Mouse (Mus musculus): Measurements from ENCODE around the gene Amn. TPM values are rescaled to one million over a fixed set of nuclear protein-coding genes. Genes with fewer than 3 reads are reported as not detected.

Amn gene
- total and polyA plus RNA-seq, 3 experiments = 0.12 to 0.14 TPM; not detected in 1

DNA sequence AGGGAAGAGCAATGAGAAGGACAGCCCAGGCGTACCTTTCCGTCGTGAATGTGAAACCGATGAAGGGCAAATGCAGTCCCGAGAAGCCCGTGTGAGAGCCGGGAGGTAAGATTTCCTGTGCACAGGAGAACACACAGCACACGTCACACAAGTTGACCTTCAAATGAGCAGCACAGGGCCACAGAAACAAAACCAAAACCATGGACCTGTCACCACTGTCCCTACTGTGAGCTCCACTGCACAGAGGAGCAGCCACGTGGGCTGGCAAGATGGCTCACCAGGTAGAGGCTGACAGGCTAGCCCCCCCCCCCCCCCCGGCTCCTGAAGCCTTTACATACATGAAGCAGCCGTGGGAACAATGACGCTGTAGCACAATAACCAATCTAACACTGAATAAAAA, 54.1 kb downstream of the Amn start:
- no peak for DNase-seq (ENCODE audit: low read depth, low spot score)
- peaks cover 0 to 6% of the 10 kb centered on the region in 2 experiments; a peak in 2 of 4 replicates for H3K27me3 ChIP-seq (ENCODE audit: control insufficient read depth in 1 of 2, insufficient read depth in 2 of 2, low read length in 2 of 2)
- no peak overlapping the region for H3K9ac ChIP-seq (ENCODE audit: control insufficient read depth, low read depth, low read length, poor library complexity, severe bottlenecking)
- H3K79me2 ChIP-seq (ENCODE audit: control insufficient read depth, insufficient read depth, low read length, poor library complexity) = no peaks in the 10 kb centered on the region
- no peaks in the 10 kb centered on the region for H3K9me3 ChIP-seq (replicated peaks; ENCODE audit: insufficient read depth, low read length)
- TF ChIP-seq BHLHE40 (IDR thresholded peaks at IDR 0.05; ENCODE audit: borderline replicate concordance, low read depth, low read length) (no peak), MEF2A (IDR thresholded peaks at IDR 0.05; ENCODE audit: extremely low read depth, insufficient replicate concordance, low read depth, low read length, poor library complexity, severe bottlenecking) (no peak), NRF1 (IDR thresholded peaks at IDR 0.05; ENCODE audit: insufficient read depth, low read depth, low read length, poor library complexity, severe bottlenecking) (no peak), UBTF (IDR thresholded peaks at IDR 0.05; ENCODE audit: borderline replicate concordance, insufficient read depth, low read depth, low read length) (no peak), ZMIZ1 (IDR thresholded peaks at IDR 0.05; ENCODE audit: low read depth, low read length) (no peak), POLR2A (IDR thresholded peaks at IDR 0.05; ENCODE audit: control insufficient read depth in 1 of 2, insufficient read depth in 1 of 2, low read depth in 1 of 2, low read length in 2 of 2, poor library complexity in 1 of 2) (no peak), MAZ (IDR thresholded peaks at IDR 0.05; ENCODE audit: low read depth, low read length) (no peak), EP300 (IDR thresholded peaks at IDR 0.05; ENCODE audit: low read depth in 1 of 2, low read length in 2 of 2) (no peak), ZC3H11A (IDR thresholded peaks at IDR 0.05; ENCODE audit: low read depth, low read length) (no peak), MAX (IDR thresholded peaks at IDR 0.05; ENCODE audit: low read length) (no peak), SMC3 (IDR thresholded peaks at IDR 0.05; ENCODE audit: low read depth, low read length) (no peak)
- no peak overlapping the region for H3K4me3 ChIP-seq (ENCODE audit: control insufficient read depth in 1 of 2, insufficient read depth in 1 of 2, low read depth in 2 of 2, low read length in 2 of 2)
- no peaks in the 10 kb centered on the region for H3K4me1 ChIP-seq (ENCODE audit: control insufficient read depth in 1 of 2, insufficient read depth in 2 of 2, low read length in 2 of 2)
- no peak overlapping the region for H3K27ac ChIP-seq (ENCODE audit: control insufficient read depth, low read depth, low read length)
- H3K36me3 ChIP-seq (ENCODE audit: control insufficient read depth in 1 of 2, insufficient read depth in 2 of 2, low read length in 2 of 2) = no peaks in the 10 kb centered on the region

DNA sequence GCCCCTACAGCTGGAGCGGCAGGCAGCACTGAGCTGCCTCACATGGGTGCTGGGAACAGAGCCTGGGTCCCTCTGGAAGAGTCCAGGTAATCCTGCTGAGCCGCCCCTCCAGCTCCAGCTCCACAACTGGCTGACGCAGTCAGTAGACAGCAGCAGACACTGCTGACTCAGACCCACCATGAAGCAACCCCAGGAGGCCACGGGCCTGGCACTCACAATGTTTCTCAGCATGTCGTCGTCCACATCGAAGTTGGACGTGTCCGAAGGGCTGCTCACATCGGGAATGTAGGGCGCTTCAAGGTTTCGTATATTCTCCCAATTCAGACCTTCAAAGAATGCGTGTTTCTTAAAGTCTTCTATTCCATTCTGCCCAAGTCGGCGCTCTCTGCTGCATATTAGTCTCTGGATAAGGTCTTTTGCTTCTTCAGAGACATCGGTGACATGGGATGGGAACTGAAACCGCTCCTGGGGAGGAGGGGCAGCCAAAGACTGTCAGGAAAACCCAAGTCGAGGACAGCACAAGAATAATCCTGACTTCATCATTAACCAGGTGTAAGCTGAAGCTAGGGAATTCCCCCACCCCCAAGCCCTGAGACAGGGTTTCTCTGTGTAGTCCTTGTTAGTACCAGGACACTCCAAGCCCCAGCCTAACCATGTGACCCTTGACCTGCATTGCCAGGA, 55.0 kb downstream of the Amn start:
- Histone ChIP-seq H3K36me3 (ENCODE audit: control insufficient read depth in 1 of 2, insufficient read depth in 2 of 2, low read length in 2 of 2) (no peaks in the 10 kb centered on the region), H3K9me3 (replicated peaks; ENCODE audit: insufficient read depth, low read length) (no peaks in the 10 kb centered on the region), H3K27me3 (ENCODE audit: control insufficient read depth in 1 of 2, insufficient read depth in 2 of 2, low read length in 2 of 2) (peaks cover 0 to 8% of the 10 kb centered on the region in 2 experiments; a peak in 2 of 4 replicates), H3K9ac (ENCODE audit: control insufficient read depth, low read depth, low read length, poor library complexity, severe bottlenecking) (no peak overlapping the region), H3K4me3 (ENCODE audit: control insufficient read depth in 1 of 2, insufficient read depth in 1 of 2, low read depth in 2 of 2, low read length in 2 of 2) (no peak overlapping the region), H3K79me2 (ENCODE audit: control insufficient read depth, insufficient read depth, low read length, poor library complexity) (no peaks in the 10 kb centered on the region), H3K4me1 (ENCODE audit: control insufficient read depth in 1 of 2, insufficient read depth in 2 of 2, low read length in 2 of 2) (no peaks in the 10 kb centered on the region), H3K27ac (ENCODE audit: control insufficient read depth, low read depth, low read length) (no peak overlapping the region)
- no peak for DNase-seq (ENCODE audit: low read depth, low spot score)
- no peak for TF ChIP-seq CHD1 (IDR thresholded peaks at IDR 0.05; ENCODE audit: low read depth, low read length)
- TF ChIP-seq NELFE (IDR thresholded peaks at IDR 0.05; ENCODE audit: low read depth, low read length) = no peak
- TF ChIP-seq E2F4 (IDR thresholded peaks at IDR 0.05; ENCODE audit: borderline replicate concordance, low read depth, low read length) = no peak

Other genes starting within 250 kb of the Amn start
- 23.1 and 24.0 TPM in 2 replicates for gene Rcor1, start 231.7 kb upstream of the Amn start, total RNA-seq (2012; rRNA removed)
- 10 to 100 TPM; 37.1 to 44.3 TPM for gene Rcor1, start 231.7 kb upstream of the Amn start, polyA plus RNA-seq (2012; ENCODE audit: insufficient read depth in 1 of 2, insufficient read length in 2 of 2, low read depth in 1 of 2, low replicate concordance in 2 of 2, missing spikeins in 1 of 2)
- 21.1 and 21.4 TPM in 2 replicates for gene Traf3, start 104.7 kb upstream of the Amn start, total RNA-seq (2012; rRNA removed)
- 10 to 100 TPM in 1 of 2 experiments, not detected in 1; 40.7 TPM for gene Traf3, start 104.7 kb upstream of the Amn start, polyA plus RNA-seq (2012; ENCODE audit: insufficient read depth in 1 of 2, insufficient read length in 2 of 2, low read depth in 1 of 2, low replicate concordance in 2 of 2, missing spikeins in 1 of 2)
- not detected in 2 replicates for gene 4930595D18Rik, start 86.6 kb upstream of the Amn start, total RNA-seq (2012; rRNA removed)
- gene 4930595D18Rik, start 86.6 kb upstream of the Amn start, polyA plus RNA-seq (2012; ENCODE audit: insufficient read depth in 1 of 2, insufficient read length in 2 of 2, low read depth in 1 of 2, low replicate concordance in 2 of 2, missing spikeins in 1 of 2) = under 1 TPM in 1 of 2 experiments, not detected in 1; 0.35 TPM
- gene Cdc42bpb, start 106.6 kb downstream of the Amn start, total RNA-seq (2012; rRNA removed) = not detected in 2 replicates
- not detected for gene Cdc42bpb, start 106.6 kb downstream of the Amn start, polyA plus RNA-seq (2012; ENCODE audit: insufficient read depth in 1 of 2, insufficient read length in 2 of 2, low read depth in 1 of 2, low replicate concordance in 2 of 2, missing spikeins in 1 of 2)
- gene Lbhd2, start 135.7 kb downstream of the Amn start, total RNA-seq (2012; rRNA removed) = not detected in 2 replicates
- not detected for gene Lbhd2, start 135.7 kb downstream of the Amn start, polyA plus RNA-seq (2012; ENCODE audit: insufficient read depth in 1 of 2, insufficient read length in 2 of 2, low read depth in 1 of 2, low replicate concordance in 2 of 2, missing spikeins in 1 of 2)
- 0.04 TPM in 1 of 2 replicates, not detected in the other for gene Exoc3l4, start 145.9 kb downstream of the Amn start, total RNA-seq (2012; rRNA removed)
- under 1 TPM in 1 of 2 experiments, not detected in 1; 0.17 TPM for gene Exoc3l4, start 145.9 kb downstream of the Amn start, polyA plus RNA-seq (2012; ENCODE audit: insufficient read depth in 1 of 2, insufficient read length in 2 of 2, low read depth in 1 of 2, low replicate concordance in 2 of 2, missing spikeins in 1 of 2)
- gene Tnfaip2, start 171.4 kb downstream of the Amn start, total RNA-seq (2012; rRNA removed) = 62.5 and 77.2 TPM in 2 replicates
- gene Tnfaip2, start 171.4 kb downstream of the Amn start, polyA plus RNA-seq (2012; ENCODE audit: insufficient read depth in 1 of 2, insufficient read length in 2 of 2, low read depth in 1 of 2, low replicate concordance in 2 of 2, missing spikeins in 1 of 2) = 10 to 100 TPM; 51.4 to 66.8 TPM
- gene Gm266, start 214.7 kb downstream of the Amn start, total RNA-seq (2012; rRNA removed) = not detected in 2 replicates
- not detected for gene Gm266, start 214.7 kb downstream of the Amn start, polyA plus RNA-seq (2012; ENCODE audit: insufficient read depth in 1 of 2, insufficient read length in 2 of 2, low read depth in 1 of 2, low replicate concordance in 2 of 2, missing spikeins in 1 of 2)

Measured in MEL (cell line).